Mouse (Mus musculus): ENCODE measurements around the gene Snx6.

DNA sequence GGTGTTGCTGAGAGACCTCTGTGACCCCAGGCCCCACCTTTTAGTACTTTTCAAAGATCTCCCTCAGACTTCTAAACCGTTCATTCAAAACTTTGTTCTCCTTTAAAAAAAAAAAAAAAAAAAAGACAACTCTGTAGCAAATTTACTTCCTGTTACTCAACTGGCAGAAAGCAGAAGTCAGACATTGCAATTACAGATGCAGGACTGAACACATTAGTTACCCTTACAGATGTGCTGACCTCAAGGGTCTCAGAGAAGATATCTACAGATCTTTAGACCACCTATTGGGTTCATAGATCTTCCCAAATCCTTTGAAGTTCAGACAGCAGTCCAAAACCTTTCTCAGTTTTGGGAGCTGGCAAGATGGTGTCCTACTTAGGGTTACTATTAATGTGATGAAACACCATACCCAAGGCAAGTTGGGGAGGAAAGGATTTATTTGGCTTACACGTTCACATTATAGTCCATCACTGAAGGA lies 25.2 kb upstream of the Snx6 start:
- TF ChIP-seq CTCF (conservative IDR thresholded peaks at IDR 0.05 in 1 of 2, IDR thresholded peaks at IDR 0.05 in 1 of 2; ENCODE audit: low read depth in 2 of 2, low read length in 2 of 2) (no peak), USF1 (IDR thresholded peaks at IDR 0.05; ENCODE audit: low read depth, low read length) (no peak), KAT2A (IDR thresholded peaks at IDR 0.05; ENCODE audit: insufficient replicate concordance, low read length) (no peak)
